Mouse (Mus musculus) forebrain, embryonic 11.5 days (tissue): Measurements from ENCODE around the gene Card11. TPM values are rescaled to one million over a fixed set of nuclear protein-coding genes. Genes with fewer than 3 reads are reported as not detected.

Experiments used
- ATAC-seq: fragments of 200-750 bp; cut with Nextera tagmentation; replicated peaks from 2 replicates; pipeline ENCODE4 v1.8.0; 2017; ENCODE audit warnings: moderate TSS enrichment; ENCODE audit not compliant: low FRiP score
- DNase-seq: peaks from one replicate; pipeline ENCODE4 v3.0.0-alpha.2; 2017; ENCODE audit warnings: low spot score
- H3K27ac ChIP-seq: fragments of 300-500 bp; sonication (generic); 2 replicates; pipeline ENCODE4 v1.5.1; 2014; ENCODE audit warnings: low read depth, low read length
- H3K27me3 ChIP-seq: fragments of 300-500 bp; sonication (generic); 2 replicates; pipeline ENCODE4 v1.6.1; 2014; ENCODE audit warnings: mild to moderate bottlenecking, low read length, mixed read lengths; ENCODE audit not compliant: control insufficient read depth, insufficient read depth
- H3K36me3 ChIP-seq: fragments of 300-500 bp; sonication (generic); 2 replicates; pipeline ENCODE4 v1.6.1; 2014; ENCODE audit warnings: mild to moderate bottlenecking, low read length, moderate library complexity, mixed read lengths; ENCODE audit not compliant: control insufficient read depth, insufficient read depth
- H3K4me1 ChIP-seq: fragments of 300-500 bp; sonication (generic); replicated peaks from 2 replicates; pipeline ENCODE4 v1.6.1; 2014; ENCODE audit warnings: low read length, mixed read lengths; ENCODE audit not compliant: control insufficient read depth, insufficient read depth
- H3K4me2 ChIP-seq: fragments of 300-500 bp; sonication (generic); 2 replicates; pipeline ENCODE4 v1.6.1; 2014; ENCODE audit warnings: low read depth, mild to moderate bottlenecking, low read length, moderate library complexity, mixed read lengths; ENCODE audit not compliant: severe bottlenecking
- H3K4me3 ChIP-seq: fragments of 300-500 bp; sonication (generic); 2 replicates; pipeline ENCODE4 v1.5.1; 2014; ENCODE audit warnings: low read depth, low read length
- H3K9ac ChIP-seq: fragments of 300-500 bp; sonication (generic); 2 replicates; pipeline ENCODE4 v1.6.1; 2014; ENCODE audit warnings: low read length
- H3K9me3 ChIP-seq: fragments of 300-500 bp; sonication (generic); 2 replicates; pipeline ENCODE4 v1.6.1; 2016; ENCODE audit warnings: low read length, mixed read lengths; ENCODE audit not compliant: control insufficient read depth
- WGBS: fragments of 180-500 bp; shearing (Covaris S2); extraction: QIAGEN DNeasy Blood & Tissue Kit; methylation state at CpG from one replicate; pipeline ENCODE4 v1.1.7; 2014; 5-methylcytosine and 5-hydroxymethylcytosine counted together
- microRNA-seq: library from miRNA; unstranded; fragments of <30 nt; microRNA quantifications from one replicate; pipeline ENCODE4, GENCODE M21; 2016; ENCODE audit not compliant: insufficient number of aligned reads
- polyA plus RNA-seq: library from polyadenylated mRNA; unstranded; fragments of >200 nt; fragmentation: Nextera tagmentation; extraction: Ambion mirVana; gene quantifications from 2 replicates; pipeline ENCODE4 v1.2.1, GENCODE M21; 2014

Gene Card11
- polyA plus RNA-seq, 1 experiment from 2014 or later = not detected

DNA sequence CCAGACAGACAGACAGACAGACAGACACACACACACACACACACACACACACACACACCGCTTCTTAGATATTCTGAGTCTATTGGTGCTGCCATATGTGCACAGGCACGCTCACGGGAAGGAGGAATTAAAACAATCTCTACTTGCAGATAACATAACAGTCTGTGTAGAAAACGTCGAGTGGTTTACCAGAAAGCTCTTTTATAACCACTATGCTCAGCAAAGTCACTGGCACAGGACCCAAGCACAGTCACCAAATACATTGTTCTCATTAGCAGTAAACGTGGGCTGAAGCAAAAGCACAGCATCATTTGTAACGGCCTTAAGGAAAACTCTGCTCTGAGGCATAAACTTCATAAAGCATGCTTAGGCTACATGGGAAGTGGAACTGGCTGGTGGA is 176.3 kb downstream of the Card11 start:
- no peak for DNase-seq
- no peak overlapping the region for H3K9ac ChIP-seq
- no peak for ATAC-seq
- no peak overlapping the region for H3K4me2 ChIP-seq
- H3K4me1 ChIP-seq = peaks cover 14% of the 10 kb centered on the region; the same call in 1 of the 2 replicates
- no peak overlapping the region for H3K27ac ChIP-seq
- 92% methylated on average over 7 of the region's 7 CpGs for WGBS
- H3K4me3 ChIP-seq = no peak overlapping the region
- H3K27me3 ChIP-seq = no peaks in the 10 kb centered on the region
- no peaks in the 10 kb centered on the region for H3K9me3 ChIP-seq
- H3K36me3 ChIP-seq = no peaks in the 10 kb centered on the region

DNA sequence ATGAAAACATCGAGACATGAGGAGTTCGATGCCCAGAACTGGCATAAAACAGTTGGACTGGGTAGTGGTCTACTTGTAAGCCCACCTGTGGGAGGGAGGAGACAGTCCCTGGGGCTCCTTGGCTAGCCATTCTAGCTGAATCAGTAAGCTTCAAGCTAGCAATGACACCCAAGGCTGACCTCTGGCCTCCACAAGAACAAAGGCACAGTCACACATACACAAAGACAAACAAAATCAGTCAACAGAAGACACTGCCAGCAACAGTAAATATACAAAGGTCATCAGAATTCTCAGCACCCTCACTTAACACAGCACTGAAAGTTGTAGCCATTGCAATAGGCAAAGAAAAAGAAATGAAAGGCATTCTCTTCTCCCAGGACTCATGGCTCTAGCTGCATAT is 177.0 kb downstream of the Card11 start:
- peaks cover 10% of the 10 kb centered on the region for H3K4me1 ChIP-seq
- no peak overlapping the region for H3K9ac ChIP-seq
- DNase-seq (no peak), ATAC-seq (no peak)
- H3K27me3 ChIP-seq = no peaks in the 10 kb centered on the region
- H3K36me3 ChIP-seq = no peaks in the 10 kb centered on the region
- H3K4me2 ChIP-seq = no peak overlapping the region
- 98% methylated on average over 2 of the region's 2 CpGs for WGBS
- no peak overlapping the region for H3K4me3 ChIP-seq
- no peak overlapping the region for H3K27ac ChIP-seq
- H3K9me3 ChIP-seq = no peaks in the 10 kb centered on the region

Small RNA genes within 50 kb of the gene (microRNA-seq; reads per million reads assigned to microRNA genes)
- gene Gm44385 = not detected

Other genes starting within 250 kb of the Card11 start
- 49.7 and 58.9 TPM in 2 replicates for gene Gna12, start 170.2 kb downstream of the Card11 start, polyA plus RNA-seq
- 0.64 and 1.1 TPM in 2 replicates for gene Sdk1, start 240.9 kb upstream of the Card11 start, polyA plus RNA-seq